Mouse (Mus musculus) midbrain, embryonic 12.5 days (tissue): ENCODE results near the gene Pawr. TPM values are rescaled to one million over a fixed set of nuclear protein-coding genes. Genes with fewer than 3 reads are reported as not detected.

ENCODE experiments used
- ATAC-seq: fragments of 200-750 bp; cut with Nextera tagmentation; 2 replicates; pipeline ENCODE4 v1.8.0; 2017; ENCODE audit warnings: low read depth, moderate TSS enrichment, moderate library complexity; ENCODE audit not compliant: low FRiP score
- H3K27ac ChIP-seq: fragments of 300-500 bp; sonication (generic); replicated peaks from 2 replicates; pipeline ENCODE4 v1.5.1; 2016; ENCODE audit warnings: mild to moderate bottlenecking
- H3K27me3 ChIP-seq: fragments of 300-500 bp; sonication (generic); 2 replicates; pipeline ENCODE4 v1.6.1; 2016; ENCODE audit warnings: mild to moderate bottlenecking
- H3K36me3 ChIP-seq: fragments of 300-500 bp; sonication (generic); 2 replicates; pipeline ENCODE4 v1.6.1; 2016
- H3K4me1 ChIP-seq: fragments of 300-500 bp; sonication (generic); 2 replicates; pipeline ENCODE4 v1.6.1; 2016
- H3K4me2 ChIP-seq: fragments of 300-500 bp; sonication (generic); replicated peaks from 2 replicates; pipeline ENCODE4 v1.6.1; 2016; ENCODE audit warnings: mild to moderate bottlenecking, moderate library complexity
- H3K4me3 ChIP-seq: fragments of 300-500 bp; sonication (generic); 2 replicates; pipeline ENCODE4 v1.5.1; 2016; ENCODE audit warnings: mild to moderate bottlenecking
- H3K9ac ChIP-seq: fragments of 300-500 bp; sonication (generic); replicated peaks from 2 replicates; pipeline ENCODE4 v1.6.1; 2016; ENCODE audit warnings: mild to moderate bottlenecking, moderate library complexity
- H3K9me3 ChIP-seq: fragments of 300-500 bp; sonication (generic); 2 replicates; pipeline ENCODE4 v1.6.1; 2016; ENCODE audit warnings: mild to moderate bottlenecking
- WGBS: fragments of 180-500 bp; shearing (Covaris S2); methylation state at CpG from one replicate; pipeline ENCODE4 v1.1.7; 2016; 5-methylcytosine and 5-hydroxymethylcytosine counted together
- polyA plus RNA-seq: library from polyadenylated mRNA; unstranded; fragments of >200 nt; fragmentation: Nextera tagmentation; extraction: Ambion mirVana; gene quantifications from 2 replicates; pipeline ENCODE4 v1.2.1, GENCODE M21; 2016

The Pawr gene
- polyA plus RNA-seq, 1 experiment from 2014 or later, result 10.9 TPM

DNA sequence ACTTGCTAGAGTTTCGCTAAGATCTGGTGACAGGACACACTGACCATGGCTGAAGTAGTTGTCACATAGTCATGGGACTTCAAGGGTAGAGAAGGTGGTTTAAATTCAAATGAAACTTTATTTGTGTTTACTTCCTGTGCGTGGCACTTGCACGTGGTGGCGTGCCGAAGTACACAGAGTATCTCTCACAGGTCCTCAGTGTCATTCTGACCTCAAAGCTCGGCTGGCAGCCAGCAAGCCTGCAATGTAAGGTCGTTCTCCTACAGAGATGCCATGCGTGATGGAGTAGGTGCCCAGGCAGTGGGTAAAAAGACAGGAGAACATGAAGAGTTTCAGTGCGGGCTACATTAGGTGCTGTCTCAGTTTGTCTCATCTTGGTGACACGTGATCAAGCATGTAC lies 48.8 kb downstream of the Pawr start:
- Histone ChIP-seq H3K9ac (no peak overlapping the region), H3K4me1 (0 out of 2 replicates have a peak, but pooled peaks cover 11% of the 10 kb centered on the region), H3K4me2 (no peak overlapping the region), H3K27ac (no peak overlapping the region), H3K9me3 (no peaks in the 10 kb centered on the region), H3K4me3 (no peak overlapping the region), H3K36me3 (no peaks in the 10 kb centered on the region; the same call in 1 of the 2 replicates), H3K27me3 (no peaks in the 10 kb centered on the region)
- WGBS, result 95% methylated on average over 10 of the region's 10 CpGs
- no peak for ATAC-seq

DNA sequence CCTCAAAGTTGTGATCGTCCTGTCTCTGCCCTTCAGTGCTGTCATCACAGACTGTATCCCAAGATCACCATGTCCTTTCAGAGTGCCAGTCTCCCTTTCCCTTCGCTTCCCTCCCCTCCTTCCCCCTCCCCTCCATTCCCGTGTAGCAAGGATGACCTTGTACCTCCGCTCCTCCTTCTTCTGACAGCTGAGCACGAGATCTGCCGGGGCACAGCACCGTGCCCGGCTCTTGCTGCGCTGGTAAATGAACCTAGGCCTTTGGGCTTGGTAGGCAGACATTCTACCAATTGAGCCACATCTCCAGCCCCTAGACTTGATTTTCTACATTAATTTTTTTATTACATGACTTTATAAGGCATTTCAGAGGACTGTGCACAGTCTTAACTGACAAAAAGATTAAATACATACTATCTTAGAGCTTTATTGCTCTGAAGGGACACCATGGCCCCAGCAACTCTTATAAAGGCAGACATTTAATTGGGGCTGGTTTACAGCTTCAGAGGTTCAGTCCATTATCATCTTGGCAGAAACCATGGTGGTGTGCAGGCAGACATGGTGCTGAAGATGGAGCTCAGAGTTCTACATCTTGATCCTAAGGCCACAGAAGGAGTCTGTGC lies 52.3 kb downstream of the Pawr start:
- Histone ChIP-seq H3K36me3 (no peaks in the 10 kb centered on the region; the same call in 1 of the 2 replicates), H3K4me3 (no peak overlapping the region), H3K9me3 (no peaks in the 10 kb centered on the region), H3K9ac (no peak overlapping the region), H3K27ac (no peak overlapping the region), H3K4me2 (no peak overlapping the region), H3K27me3 (no peaks in the 10 kb centered on the region), H3K4me1 (peaks cover 20% of the 10 kb centered on the region; the same call in 1 of the 2 replicates)
- WGBS, result 88% methylated on average over 9 of the region's 9 CpGs
- ATAC-seq, result no peak

DNA sequence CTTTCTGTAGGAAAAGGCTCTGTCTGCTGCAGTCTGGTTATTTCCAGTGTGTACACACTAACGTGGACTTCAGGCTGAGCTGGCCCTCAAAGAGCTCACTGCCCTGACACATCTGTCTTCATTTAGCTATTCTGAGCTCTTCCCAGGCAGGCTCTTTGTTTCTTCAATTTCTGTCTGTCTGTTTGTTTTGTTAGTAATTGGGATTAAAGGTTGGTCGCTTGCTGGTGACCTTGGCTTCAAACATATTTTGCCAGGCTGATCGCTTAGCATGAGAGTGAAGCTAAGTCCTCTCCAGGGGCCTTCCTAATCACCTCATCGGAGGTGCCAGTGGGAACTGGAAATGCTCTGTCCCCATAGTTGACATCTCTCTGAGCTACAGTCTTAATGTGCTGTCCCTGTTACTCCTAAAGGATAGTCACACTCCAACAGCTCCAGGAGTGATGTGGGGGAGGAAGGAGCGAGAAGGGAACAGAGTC lies 53.6 kb downstream of the Pawr start:
- Histone ChIP-seq H3K9me3 (no peaks in the 10 kb centered on the region), H3K27ac (peak overlapping the region; percentile 35; the same call in 1 of the 2 replicates), H3K36me3 (no peaks in the 10 kb centered on the region; the same call in 1 of the 2 replicates), H3K27me3 (no peaks in the 10 kb centered on the region), H3K4me1 (peaks cover 27% of the 10 kb centered on the region), H3K4me2 (no peak overlapping the region), H3K9ac (no peak overlapping the region), H3K4me3 (no peak overlapping the region)
- ATAC-seq, result no peak
- 37% methylated on average over 5 of the region's 5 CpGs for WGBS

DNA sequence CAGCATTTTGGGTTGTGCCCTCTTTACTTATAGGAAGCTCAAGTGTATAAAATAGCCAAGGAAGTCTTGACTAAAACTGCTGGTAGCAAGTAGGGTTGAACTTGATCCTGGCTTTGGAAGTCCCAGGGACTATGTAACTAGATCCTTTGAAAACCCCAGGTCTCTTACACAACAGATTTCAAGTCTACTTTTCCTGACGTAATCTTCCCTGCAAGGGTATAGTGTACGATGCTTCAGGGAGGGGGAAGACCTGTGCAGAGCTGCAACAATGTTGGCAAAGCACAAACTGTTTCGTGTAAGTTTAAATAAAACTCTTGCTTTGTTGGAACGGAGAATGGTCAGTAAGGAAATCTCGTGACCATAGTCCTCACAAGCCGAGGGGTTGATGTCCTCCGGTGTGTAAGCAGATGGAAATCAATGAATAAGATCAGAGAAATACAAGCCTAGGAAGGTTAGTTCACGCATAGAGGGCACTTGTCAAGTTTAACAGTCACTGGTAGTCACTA lies 56.5 kb downstream of the Pawr start:
- WGBS, result 80% methylated on average over 8 of the region's 8 CpGs
- no peak overlapping the region for H3K27ac ChIP-seq

DNA sequence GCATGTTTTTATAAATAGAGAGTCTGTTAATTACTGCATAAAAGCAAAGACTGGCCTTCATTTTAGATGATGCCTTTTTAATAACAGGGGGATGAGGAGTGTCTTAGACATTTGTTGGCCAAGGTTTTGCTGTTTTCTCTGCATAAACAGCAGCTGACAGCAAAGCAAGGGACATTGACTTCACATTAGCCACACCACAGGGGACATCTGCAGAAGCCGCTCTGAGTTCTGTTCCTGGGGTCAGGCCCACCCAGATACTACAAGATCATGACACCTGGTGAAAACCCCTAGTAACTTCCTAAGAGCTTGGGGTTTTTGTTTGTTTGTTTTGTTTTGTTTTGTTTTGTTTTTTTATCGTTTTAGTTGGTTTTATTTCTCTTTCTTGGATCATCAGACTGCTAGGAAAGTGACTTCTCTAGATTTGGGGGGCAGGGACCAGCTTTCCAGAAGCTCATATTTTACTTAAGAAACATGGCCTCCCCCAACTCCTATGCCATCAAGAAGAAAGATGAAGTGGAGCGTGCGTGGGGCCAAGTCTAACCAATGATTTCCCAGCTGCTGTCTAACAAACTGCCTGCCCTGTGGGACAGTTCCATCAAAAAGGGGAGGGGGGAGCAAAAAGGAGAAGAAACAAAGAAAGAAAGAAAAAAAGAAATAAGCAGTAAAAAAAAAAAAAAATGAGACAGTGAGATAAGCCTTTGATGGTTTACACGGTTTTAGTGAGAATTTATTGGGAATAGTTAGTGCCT lies 57.4 kb downstream of the Pawr start:
- Histone ChIP-seq H3K4me2 (no peak overlapping the region), H3K27ac (no peak overlapping the region), H3K4me3 (no peak overlapping the region), H3K36me3 (no peaks in the 10 kb centered on the region; the same call in 1 of the 2 replicates), H3K27me3 (no peaks in the 10 kb centered on the region), H3K9me3 (no peaks in the 10 kb centered on the region), H3K9ac (no peak overlapping the region), H3K4me1 (peaks cover 27% of the 10 kb centered on the region)
- WGBS, result 36% methylated on average over 5 of the region's 5 CpGs
- ATAC-seq, result no peak

More for the DNA sequence above, 56.5 kb downstream of the Pawr start:
- H3K27me3 ChIP-seq, result no peaks in the 10 kb centered on the region
- H3K4me1 ChIP-seq, result peaks cover 27% of the 10 kb centered on the region
- H3K4me3 ChIP-seq, result no peak overlapping the region
- no peak overlapping the region for H3K4me2 ChIP-seq
- no peaks in the 10 kb centered on the region; the same call in 1 of the 2 replicates for H3K36me3 ChIP-seq
- no peak overlapping the region for H3K9ac ChIP-seq
- no peak for ATAC-seq
- no peaks in the 10 kb centered on the region for H3K9me3 ChIP-seq

DNA sequence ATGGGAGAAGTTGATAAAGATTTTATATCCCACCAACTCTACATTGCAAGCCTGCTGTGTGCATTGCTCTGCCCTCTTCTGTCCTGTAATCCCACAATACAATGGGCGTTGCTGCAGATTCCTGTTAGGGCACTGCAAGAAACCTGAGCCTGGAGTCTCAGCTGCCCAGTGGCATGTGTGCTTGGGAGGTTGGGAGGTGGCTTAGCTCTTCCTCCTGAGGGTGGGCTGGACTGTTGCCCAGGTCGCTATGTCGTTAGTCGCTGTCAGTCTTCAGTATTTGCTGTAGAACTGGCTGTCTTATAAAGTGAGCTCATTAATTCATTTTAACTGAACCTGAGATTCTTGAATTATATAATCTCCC lies 58.0 kb downstream of the Pawr start:
- ATAC-seq, result peak; percentile 54
- Histone ChIP-seq H3K36me3 (no peaks in the 10 kb centered on the region), H3K9me3 (no peaks in the 10 kb centered on the region), H3K27me3 (no peaks in the 10 kb centered on the region), H3K27ac (no peak overlapping the region), H3K4me1 (peaks cover 22% of the 10 kb centered on the region), H3K9ac (no peak overlapping the region), H3K4me3 (no peak overlapping the region), H3K4me2 (no peak overlapping the region)
- WGBS, result 20% methylated on average over 4 of the region's 4 CpGs

DNA sequence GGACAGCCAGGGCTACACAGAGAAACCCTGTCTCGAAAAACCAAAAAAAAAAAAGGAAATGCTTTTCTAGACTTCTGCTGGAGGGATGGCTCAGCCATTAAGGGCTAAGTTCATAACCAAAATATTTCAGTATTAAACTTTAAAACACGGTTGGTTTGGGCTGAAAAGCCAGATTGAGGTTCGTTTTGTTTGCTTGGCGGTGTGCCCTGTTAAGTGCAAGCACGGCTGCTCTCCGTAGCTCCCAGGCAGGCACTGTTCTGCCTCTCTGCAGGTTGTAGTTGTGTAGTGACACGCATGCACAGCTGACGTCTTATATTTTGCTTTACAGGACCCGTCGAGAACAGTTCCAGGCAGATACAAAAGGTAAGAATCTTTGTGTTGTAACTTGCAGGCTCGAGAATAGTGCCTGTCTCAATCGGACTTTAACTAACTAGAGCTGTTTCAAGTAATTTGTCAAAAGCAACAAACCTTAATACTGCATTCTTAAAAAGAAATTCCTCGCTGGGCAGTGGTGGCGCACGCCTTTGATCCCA lies 59.5 kb downstream of the Pawr start:
- no peaks in the 10 kb centered on the region for H3K9me3 ChIP-seq
- ATAC-seq, result no peak
- WGBS, result 92% methylated on average over 15 of the region's 15 CpGs

DNA sequence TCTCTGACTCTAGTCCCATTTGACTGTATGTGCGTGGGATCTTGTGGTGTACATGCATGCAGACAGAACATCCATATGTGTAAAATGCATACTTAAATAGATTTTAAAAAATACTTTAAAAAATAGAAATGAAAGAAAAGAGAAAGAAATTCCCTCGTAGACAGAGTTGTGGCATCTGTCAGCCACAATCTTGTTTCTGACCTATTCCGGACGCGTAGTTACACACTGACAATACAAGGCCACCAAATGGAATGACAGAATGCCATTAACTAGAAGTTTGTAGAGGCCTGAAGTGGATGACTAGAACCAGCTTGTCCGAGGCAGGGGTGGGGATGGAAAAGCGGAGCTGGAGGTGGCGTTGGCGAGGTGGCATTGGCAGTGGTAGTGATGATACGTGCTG lies 60.2 kb downstream of the Pawr start:
- no peak for ATAC-seq
- Histone ChIP-seq H3K4me1 (peaks cover 15% of the 10 kb centered on the region), H3K9ac (no peak overlapping the region), H3K36me3 (no peaks in the 10 kb centered on the region), H3K9me3 (no peaks in the 10 kb centered on the region), H3K27me3 (no peaks in the 10 kb centered on the region), H3K27ac (no peak overlapping the region), H3K4me3 (no peak overlapping the region), H3K4me2 (no peak overlapping the region)
- WGBS, result 95% methylated on average over 10 of the region's 10 CpGs

More for the DNA sequence above, 59.5 kb downstream of the Pawr start:
- H3K36me3 ChIP-seq, result no peaks in the 10 kb centered on the region
- peaks cover 15% of the 10 kb centered on the region for H3K4me1 ChIP-seq
- H3K9ac ChIP-seq, result no peak overlapping the region
- no peak overlapping the region for H3K4me2 ChIP-seq
- H3K27ac ChIP-seq, result no peak overlapping the region
- H3K27me3 ChIP-seq, result no peaks in the 10 kb centered on the region
- H3K4me3 ChIP-seq, result no peak overlapping the region

DNA sequence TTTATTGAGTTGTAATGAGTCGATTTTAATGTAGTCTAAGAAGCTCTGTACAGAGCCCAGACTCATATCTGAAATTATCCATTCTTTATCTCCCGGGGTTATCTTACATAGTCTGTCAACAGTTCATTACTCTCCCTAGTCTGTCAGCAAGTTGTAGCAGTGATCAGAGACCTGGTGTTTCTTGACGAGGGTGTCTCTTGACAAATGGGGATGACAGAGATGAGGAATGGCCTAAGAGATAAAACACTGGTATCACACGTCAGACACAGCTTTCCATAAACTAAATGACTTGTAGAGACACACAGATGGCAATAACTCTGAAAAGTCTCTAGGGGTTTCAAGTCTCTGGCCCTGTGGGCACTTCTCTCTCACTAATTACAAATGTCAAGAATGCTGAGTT lies 62.4 kb downstream of the Pawr start:
- H3K9ac ChIP-seq, result no peak overlapping the region
- no peaks in the 10 kb centered on the region for H3K9me3 ChIP-seq
- no peak overlapping the region for H3K4me3 ChIP-seq
- H3K27ac ChIP-seq, result no peak overlapping the region
- WGBS, result 86% methylated on average over 4 of the region's 4 CpGs
- H3K4me1 ChIP-seq, result peaks cover 7% of the 10 kb centered on the region
- ATAC-seq, result no peak
- H3K4me2 ChIP-seq, result no peak overlapping the region
- no peaks in the 10 kb centered on the region for H3K36me3 ChIP-seq
- H3K27me3 ChIP-seq, result no peaks in the 10 kb centered on the region

DNA sequence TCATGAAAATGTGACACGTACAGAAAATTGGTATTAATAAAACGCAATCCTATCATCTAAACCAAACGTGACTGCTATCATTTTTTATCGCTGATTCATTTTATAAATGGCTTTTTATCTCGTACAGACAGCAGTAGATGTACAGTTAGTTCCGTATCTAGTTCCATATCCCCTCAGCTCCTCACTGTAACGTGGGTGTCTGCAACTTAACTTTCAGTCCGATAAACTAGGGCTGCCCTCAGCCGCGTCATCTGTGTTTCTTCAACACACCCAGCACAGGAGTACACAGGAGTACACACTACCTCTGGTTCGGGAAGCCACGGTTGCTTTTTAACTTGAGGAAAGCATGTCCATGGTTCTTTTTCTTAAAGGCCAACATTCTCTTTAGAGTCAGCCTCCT lies 63.3 kb downstream of the Pawr start:
- no peak overlapping the region for H3K4me2 ChIP-seq
- H3K9ac ChIP-seq, result no peak overlapping the region
- H3K4me1 ChIP-seq, result no peaks in the 10 kb centered on the region
- H3K27me3 ChIP-seq, result no peaks in the 10 kb centered on the region
- no peak overlapping the region for H3K27ac ChIP-seq
- H3K9me3 ChIP-seq, result no peaks in the 10 kb centered on the region
- ATAC-seq, result no peak
- no peak overlapping the region for H3K4me3 ChIP-seq
- WGBS, result 95% methylated on average over 12 of the region's 12 CpGs
- no peaks in the 10 kb centered on the region for H3K36me3 ChIP-seq

DNA sequence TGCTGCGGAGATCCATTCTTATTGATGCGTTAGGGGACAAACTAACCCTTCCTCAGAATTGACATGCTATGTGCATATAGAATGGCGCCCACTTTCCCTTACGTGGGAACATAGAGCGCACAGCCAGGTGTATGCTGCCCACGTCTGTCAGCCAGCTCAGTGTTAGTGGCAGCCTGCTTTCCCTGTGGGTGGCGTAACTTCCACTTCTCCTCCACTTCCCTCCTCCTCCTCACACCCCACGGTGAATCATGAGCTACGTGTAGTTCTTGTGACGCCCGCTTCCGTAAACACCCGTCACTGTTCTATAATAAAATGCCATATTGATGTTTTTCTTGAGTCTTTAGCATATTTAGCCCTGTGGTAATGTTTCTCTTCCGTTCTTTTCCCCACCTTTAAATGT lies 63.7 kb downstream of the Pawr start:
- no peak for ATAC-seq

DNA sequence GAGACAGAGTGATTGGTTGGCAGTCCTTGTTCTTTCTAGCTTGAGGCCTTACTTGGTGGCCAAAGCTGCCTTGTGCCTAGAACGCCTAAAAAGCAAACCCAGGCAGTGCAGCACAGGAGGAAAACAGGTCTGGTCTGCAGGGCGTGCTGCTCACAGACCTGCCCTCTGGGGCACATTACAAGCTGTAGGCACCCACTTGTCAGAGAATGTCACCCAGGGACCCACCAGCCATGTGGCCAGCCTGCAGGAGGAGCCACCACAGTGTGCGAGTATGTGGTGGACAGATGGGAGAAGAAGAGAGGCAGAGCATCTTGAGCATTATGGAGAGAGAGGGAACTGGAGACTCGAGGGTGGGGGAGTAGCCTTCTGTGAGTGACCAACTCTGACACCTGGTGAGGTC lies 70.8 kb downstream of the Pawr start:
- H3K36me3 ChIP-seq, result no peaks in the 10 kb centered on the region
- ATAC-seq, result no peak
- 93% methylated on average over 4 of the region's 4 CpGs for WGBS
- no peak overlapping the region for H3K4me3 ChIP-seq
- no peaks in the 10 kb centered on the region for H3K27me3 ChIP-seq
- H3K9ac ChIP-seq, result no peak overlapping the region
- no peak overlapping the region for H3K27ac ChIP-seq
- H3K9me3 ChIP-seq, result no peaks in the 10 kb centered on the region
- H3K4me2 ChIP-seq, result no peak overlapping the region
- no peaks in the 10 kb centered on the region for H3K4me1 ChIP-seq

More for the DNA sequence above, 63.7 kb downstream of the Pawr start:
- no peak overlapping the region for H3K4me2 ChIP-seq
- H3K36me3 ChIP-seq, result no peaks in the 10 kb centered on the region
- H3K4me3 ChIP-seq, result no peak overlapping the region
- no peak overlapping the region for H3K27ac ChIP-seq
- 93% methylated on average over 14 of the region's 14 CpGs for WGBS
- H3K9me3 ChIP-seq, result no peaks in the 10 kb centered on the region
- no peaks in the 10 kb centered on the region for H3K4me1 ChIP-seq
- no peaks in the 10 kb centered on the region for H3K27me3 ChIP-seq
- no peak overlapping the region for H3K9ac ChIP-seq
